26 mouse cellular contexts compared by ENCODE assay signal in the genomic region with DNA sequence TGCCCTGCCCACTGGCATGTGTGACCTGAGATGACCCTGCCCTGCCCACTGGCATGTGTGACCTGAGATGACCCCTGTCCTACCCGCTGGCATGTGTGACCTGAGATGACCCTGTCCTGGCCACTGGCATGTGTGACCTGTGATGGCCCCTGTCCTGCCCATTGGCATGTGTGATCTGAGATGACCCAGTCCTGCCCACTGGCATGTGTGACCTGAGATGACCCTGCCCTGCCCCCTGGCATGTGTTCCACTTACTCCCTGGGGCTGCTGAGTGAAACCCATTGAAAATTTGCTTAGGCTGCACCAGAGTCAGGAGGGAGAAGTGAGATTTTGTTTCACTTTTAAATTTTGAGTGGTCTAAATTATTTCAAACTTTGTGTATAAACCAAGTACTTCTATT. TPM values are rescaled to one million over a fixed set of nuclear protein-coding genes. Genes with fewer than 3 reads are reported as not detected.
DNase-seq lines count a peak whose midpoint lies in the region; ATAC-seq and TF ChIP-seq lines count a peak whose summit lies in the region.
"Had no signal": no experiment of that assay in that cellular context is flagged by ENCODE, and none has a peak within 500 bp of the region (broad histone marks: within the 10 kb centered on the region; RNA-seq: fewer than 3 reads in every experiment).

No protein-coding gene starts in this region.

- intact Hi-C loops in gastrocnemius, postnatal 14 days (cut with DNase I; ENCODE audit: low total_unique reads), result no loop called here
- intact Hi-C loops in gastrocnemius, adult 2 months (cut with DNase I), result no loop called here

- ATAC-seq in megakaryocyte, adult 5-6 weeks (ENCODE audit: poor library complexity, severe bottlenecking), result no peak
- ATAC-seq: CD4-positive, CD25-positive, alpha-beta regulatory T cell, adult 4 months; forebrain, embryonic 14.5 days; forebrain, embryonic 16.5 days had no signal

- no peak for TF ChIP-seq CTCF in gastrocnemius, adult 2 months (IDR thresholded peaks at IDR 0.05)

- 0 out of 2 replicates have a peak, but pooled peaks cover 6% of the 10 kb centered on the region for H3K9me3 ChIP-seq in megakaryocyte, embryonic 14.5 days
- H3K9me3 ChIP-seq: embryonic facial prominence, embryonic 13.5 days; embryonic facial prominence, embryonic 15.5 days; forebrain, embryonic 10.5 days; forebrain, embryonic 12.5 days had no signal

- peaks cover 14% of the 10 kb centered on the region for H3K27me3 ChIP-seq in megakaryocyte, embryonic 14.5 days (replicated peaks)
- H3K27me3 ChIP-seq in myocyte (ENCODE audit: control insufficient read depth, insufficient read depth, insufficient read length), result no peaks in the 10 kb centered on the region
- H3K27me3 ChIP-seq: embryonic facial prominence, embryonic 13.5 days; embryonic facial prominence, embryonic 15.5 days had no signal

- H3K4me1 ChIP-seq in megakaryocyte, embryonic 14.5 days, result peaks cover 18% of the 10 kb centered on the region
- H3K4me1 ChIP-seq: embryonic facial prominence, embryonic 13.5 days; embryonic facial prominence, embryonic 15.5 days; forebrain, embryonic 12.5 days had no signal

- no peaks in the 10 kb centered on the region for H3K79me2 ChIP-seq in myocyte (ENCODE audit: control insufficient read depth, insufficient read depth)

- H3K4me3 ChIP-seq in gastrocnemius, adult 2 months, result no peak overlapping the region
- H3K4me3 ChIP-seq in megakaryocyte, embryonic 14.5 days (replicated peaks), result peak overlapping the region; percentile 42
- H3K4me3 ChIP-seq in myocyte, result no peak overlapping the region
- H3K4me3 ChIP-seq: embryonic facial prominence, embryonic 13.5 days; embryonic facial prominence, embryonic 15.5 days; erythroblast, embryonic 14.5 days; forebrain, embryonic 10.5 days; forebrain, embryonic 12.5 days had no signal

- TF ChIP-seq POLR2A in myocyte (IDR thresholded peaks at IDR 0.05; ENCODE audit: insufficient read length, low read depth), result no peak

- peak; percentile 62 for DNase-seq in adrenal gland, postnatal 10 days
- DNase-seq in adrenal gland, adult 2 months, result no peak
- peak; percentile 31 for DNase-seq in gastrocnemius, postnatal 14 days
- DNase-seq in gastrocnemius, adult 2 months, result no peak
- no peak for DNase-seq in yolk sac, embryonic 10.5 days (ENCODE audit: low spot score)
- DNase-seq: adrenal gland, adult 8-10 months; B cell, adult 2 months; cerebellum, adult 11-12 months; cerebellum, adult 2 months; cerebellum, adult 9-10 months; cerebellum, postnatal 36 days; embryo, embryonic 11 days had no signal

- no peaks in the 10 kb centered on the region for H3K36me3 ChIP-seq in megakaryocyte, embryonic 14.5 days (replicated peaks; ENCODE audit: low read length)
- H3K36me3 ChIP-seq in myocyte (ENCODE audit: control insufficient read depth, insufficient read depth), result no peaks in the 10 kb centered on the region
- H3K36me3 ChIP-seq: embryonic facial prominence, embryonic 13.5 days; embryonic facial prominence, embryonic 15.5 days; forebrain, embryonic 10.5 days; forebrain, embryonic 12.5 days had no signal

- H3ac ChIP-seq in myocyte (ENCODE audit: control insufficient read depth, insufficient read length), result no peak overlapping the region

- no peak overlapping the region for H3K4me2 ChIP-seq in myocyte (ENCODE audit: low read depth)
- H3K4me2 ChIP-seq: embryonic facial prominence, embryonic 13.5 days; embryonic facial prominence, embryonic 15.5 days; forebrain, embryonic 12.5 days had no signal

- no peak overlapping the region for H3K27ac ChIP-seq in gastrocnemius, adult 2 months
- H3K27ac ChIP-seq: embryonic facial prominence, embryonic 13.5 days; embryonic facial prominence, embryonic 15.5 days; forebrain, embryonic 10.5 days; forebrain, embryonic 12.5 days had no signal

TF ChIP-seq in myocyte, 11 proteins besides CTCF, POLR2A, EP300 and RAD21:
- TF ChIP-seq TCF12 (IDR thresholded peaks at IDR 0.05; ENCODE audit: insufficient read depth, poor library complexity, severe bottlenecking) (no peak), MYOG (IDR thresholded peaks at IDR 0.05; ENCODE audit: control insufficient read depth in 1 of 3, insufficient read depth in 1 of 3, insufficient read length in 2 of 3, low read depth in 2 of 3) (peak in 2 of 3 experiments; percentile 22 to 43)

RNA-seq across cellular contexts. Expression of a gene that starts 46.0 kb away (rescaled TPM):
- under 1 TPM; 0.18 TPM for total RNA-seq in adrenal gland, postnatal 10 days (2021)
- under 1 TPM in 1 of 2 experiments, not detected in 1; 0.12 TPM for total RNA-seq in adrenal gland, adult 2 months (2021)
- not detected in 2 replicates for polyA plus RNA-seq in adrenal gland, adult 2 months (2012; rRNA removed)
- under 1 TPM in 1 of 2 experiments, not detected in 1; 0.07 TPM for total RNA-seq in gastrocnemius, postnatal 14 days (2021)
- total RNA-seq in gastrocnemius, adult 2 months (2021), result not detected
- polyA plus RNA-seq in megakaryocyte, embryonic 14.5 days (2012; ENCODE audit: insufficient read depth, low replicate concordance), result not detected in 2 replicates
- total RNA-seq in megakaryocyte, adult 5-6 weeks (2015), result not detected in 2 replicates
- not detected in 2 replicates for total RNA-seq in megakaryocyte, adult 5-6 weeks (2017)
- not detected for polyA plus RNA-seq in myocyte (2012; fragmentation: generic; extraction: Trizol)
- total RNA-seq: adrenal gland, postnatal 36 days; MEL had no signal
- polyA plus RNA-seq: cerebellum, adult 2 months; embryonic facial prominence, embryonic 11.5 days; embryonic facial prominence, embryonic 13.5 days; erythroblast, embryonic 14.5 days; forebrain, embryonic 12.5 days had no signal

RNA-seq across cellular contexts. Expression of a gene that starts 46.1 kb away (rescaled TPM):
- 10 to 100 TPM; 22.0 to 24.3 TPM for total RNA-seq in adrenal gland, postnatal 10 days (2021)
- 10 to 100 TPM; 21.9 to 32.3 TPM for total RNA-seq in adrenal gland, adult 2 months (2021)
- 11.8 and 14.1 TPM in 2 replicates for polyA plus RNA-seq in adrenal gland, adult 2 months (2012; rRNA removed)
- total RNA-seq in gastrocnemius, postnatal 14 days (2021), result 10 to 100 TPM in 1 of 2 experiments, 1 to 10 TPM in 1; 9.3 to 11.2 TPM
- total RNA-seq in gastrocnemius, adult 2 months (2021), result 10 to 100 TPM; 11.1 to 12.2 TPM
- polyA plus RNA-seq in megakaryocyte, embryonic 14.5 days (2012; ENCODE audit: insufficient read depth, low replicate concordance), result 1.3 and 4.4 TPM in 2 replicates
- total RNA-seq in megakaryocyte, adult 5-6 weeks (2015), result 12.5 and 13.3 TPM in 2 replicates
- 24.5 and 25.6 TPM in 2 replicates for total RNA-seq in megakaryocyte, adult 5-6 weeks (2017)
- 10.4 TPM for polyA plus RNA-seq in myocyte (2012; fragmentation: generic; extraction: Trizol)

Comparison
In these comparisons a context has a peak if more than half of its experiments do, and no peak if none do; other contexts are left out.
1. DNase-seq: peak in adrenal gland, postnatal 10 days (single experiment) and gastrocnemius, postnatal 14 days (single experiment); none in adrenal gland, adult 2 months (single experiment), gastrocnemius, adult 2 months (single experiment) and yolk sac, embryonic 10.5 days (single experiment).